9 mouse cellular contexts compared by ENCODE assay signal in genomic region chrX:68313486-68313885, GRCm38 (mm10).
DNase-seq lines count a peak whose midpoint lies in the region; TF ChIP-seq lines count a peak whose summit lies in the region.
"Had no signal": no experiment of that assay in that cellular context is flagged by ENCODE, and none has a peak within 500 bp of the region (broad histone marks: within the 10 kb centered on the region; RNA-seq: fewer than 3 reads in every experiment).

No protein-coding gene starts in this region.

- H3K36me3 ChIP-seq in ES-E14 (ENCODE audit: control insufficient read depth, insufficient read depth, low read length, poor library complexity, severe bottlenecking) = no peaks in the 10 kb centered on the region
- H3K36me3 ChIP-seq: limb, embryonic 12.5 days had no signal

- in situ Hi-C loops in ES-E14 (cut with MboI; ENCODE audit: low sequenced_read_pairs in 2 of 2, unreplicated experiment in 2 of 2) = loop anchor here in 1 of 2 experiments (25.0 kb wide), 1 partner anchor 274 kb away; no protein-coding TSS in a partner anchor

- H3K4me1 ChIP-seq in ES-E14 (ENCODE audit: control insufficient read depth in 2 of 2, insufficient read depth in 2 of 2, low read length in 2 of 2, poor library complexity in 1 of 2) = no peaks in the 10 kb centered on the region
- H3K4me1 ChIP-seq in embryonic fibroblast, embryonic 13.5 days (ENCODE audit: control insufficient read depth, insufficient read depth, low read length) = no peaks in the 10 kb centered on the region
- H3K4me1 ChIP-seq: limb, embryonic 12.5 days had no signal

- no peak overlapping the region for H3K9ac ChIP-seq in ES-E14 (ENCODE audit: insufficient read depth, low read depth, low read length, poor library complexity, severe bottlenecking)
- H3K9ac ChIP-seq: limb, embryonic 12.5 days had no signal

- no peaks in the 10 kb centered on the region for H3K9me3 ChIP-seq in ES-E14 (ENCODE audit: control insufficient read depth, insufficient read depth, low read depth, low read length)
- H3K9me3 ChIP-seq: limb, embryonic 12.5 days had no signal

- H3K27ac ChIP-seq in ES-E14 (ENCODE audit: insufficient read depth, low read depth, low read length, poor library complexity, severe bottlenecking) = no peak overlapping the region
- H3K27ac ChIP-seq in embryonic fibroblast, embryonic 13.5 days (ENCODE audit: insufficient read depth, low read length) = no peak overlapping the region
- H3K27ac ChIP-seq: limb, embryonic 12.5 days had no signal

- no peak for TF ChIP-seq POLR2A in embryonic fibroblast, embryonic 13.5 days (IDR thresholded peaks at IDR 0.05; ENCODE audit: low read depth, low read length)

- peak; percentile 55 for DNase-seq in ES-E14 (ENCODE audit: low read depth, low spot score)
- DNase-seq in adrenal gland, postnatal 36 days = peak; percentile 46 to 51
- peak; percentile 49 to 71 for DNase-seq in heart, postnatal 14 days
- DNase-seq in layer of hippocampus, adult 18-20 months (ENCODE audit: low spot score in 2 of 2) = peak; percentile 64 to 88
- DNase-seq in lung, postnatal 10 days = peak; percentile 46
- DNase-seq in retina, postnatal 7 days (ENCODE audit: low read depth, low spot score) = peak; percentile 58
- no peak for DNase-seq in B cell, adult 2 months

- H3K4me3 ChIP-seq in ES-E14 (ENCODE audit: insufficient read depth in 1 of 2, low read depth in 1 of 2, low read length in 2 of 2, poor library complexity in 1 of 2, severe bottlenecking in 1 of 2) = no peak overlapping the region
- no peak overlapping the region for H3K4me3 ChIP-seq in embryonic fibroblast, embryonic 13.5 days (ENCODE audit: insufficient read depth, low read length)
- H3K4me3 ChIP-seq: limb, embryonic 12.5 days had no signal

- intact Hi-C loops in heart, postnatal 14 days (cut with DNase I) = loop anchor here (5.0 kb wide), 1 partner anchor 1656 kb away; no protein-coding TSS in a partner anchor

- TF ChIP-seq CTCF in embryonic fibroblast, embryonic 13.5 days (IDR thresholded peaks at IDR 0.05; ENCODE audit: borderline replicate concordance, insufficient read depth, low read length) = peak; percentile 36; the same call in 1 of the 2 replicates

TF ChIP-seq in ES-E14, 5 proteins besides CTCF, POLR2A, EP300 and RAD21:
- TF ChIP-seq MAFK (IDR thresholded peaks at IDR 0.05; ENCODE audit: insufficient read depth, low read depth, low read length) = no peak
- no peak for TF ChIP-seq ZNF384 (IDR thresholded peaks at IDR 0.05; ENCODE audit: low read depth, low read length)
- no peak for TF ChIP-seq HCFC1 (IDR thresholded peaks at IDR 0.05; ENCODE audit: borderline replicate concordance, insufficient read depth, low read length)
- peak; percentile 92 for TF ChIP-seq ZC3H11A (IDR thresholded peaks at IDR 0.05; ENCODE audit: borderline replicate concordance, low read depth, low read length)

Comparison
In these comparisons a context has a peak if more than half of its experiments do, and no peak if none do; other contexts are left out.
1. DNase-seq: peak in ES-E14 (single experiment), adrenal gland, postnatal 36 days (2 of 2), heart, postnatal 14 days (2 of 2), layer of hippocampus, adult 18-20 months (2 of 2), lung, postnatal 10 days (single experiment) and retina, postnatal 7 days (single experiment); none in B cell, adult 2 months (0 of 2).